Mouse (Mus musculus): ENCODE data around the gene Mpp6.

The Mpp6 gene

GRCm38 (mm10) chr6:50228180-50228579 is 118.1 kb downstream of the Mpp6 start:
- no peak for DNase-seq (ENCODE audit: low spot score in 2 of 2)

GRCm38 (mm10) chr6:50231288-50231687 is 121.2 kb downstream of the Mpp6 start:
- DNase-seq (ENCODE audit: low spot score in 2 of 2), result no peak

GRCm38 (mm10) chr6:50232984-50233383 is 122.9 kb downstream of the Mpp6 start:
- no peak for DNase-seq (ENCODE audit: low spot score in 2 of 2)

GRCm38 (mm10) chr6:50237963-50238362 is 127.9 kb downstream of the Mpp6 start:
- DNase-seq (ENCODE audit: low spot score in 2 of 2), result no peak

GRCm38 (mm10) chr6:50239902-50240301 is 129.9 kb downstream of the Mpp6 start:
- DNase-seq (ENCODE audit: low spot score in 2 of 2), result no peak

GRCm38 (mm10) chr6:50240437-50240836 is 130.4 kb downstream of the Mpp6 start:
- no peak for DNase-seq (ENCODE audit: low spot score in 2 of 2)

- DNase-seq (ENCODE audit: low spot score in 2 of 2), result no peak
Measured at GRCm38 (mm10) chr6:50244126-50244525, 134.1 kb downstream of the Mpp6 start.

GRCm38 (mm10) chr6:50244967-50245366 is 134.9 kb downstream of the Mpp6 start:
- DNase-seq (ENCODE audit: low spot score in 2 of 2), result no peak

- no peak for DNase-seq (ENCODE audit: low spot score in 2 of 2)
Measured at GRCm38 (mm10) chr6:50247356-50247755, 137.3 kb downstream of the Mpp6 start.

- no peak for DNase-seq (ENCODE audit: low spot score in 2 of 2)
Measured at GRCm38 (mm10) chr6:50247791-50248190, 137.8 kb downstream of the Mpp6 start.
